Comparison of ENCODE assay signal across 14 mouse cellular contexts in the genomic region with DNA sequence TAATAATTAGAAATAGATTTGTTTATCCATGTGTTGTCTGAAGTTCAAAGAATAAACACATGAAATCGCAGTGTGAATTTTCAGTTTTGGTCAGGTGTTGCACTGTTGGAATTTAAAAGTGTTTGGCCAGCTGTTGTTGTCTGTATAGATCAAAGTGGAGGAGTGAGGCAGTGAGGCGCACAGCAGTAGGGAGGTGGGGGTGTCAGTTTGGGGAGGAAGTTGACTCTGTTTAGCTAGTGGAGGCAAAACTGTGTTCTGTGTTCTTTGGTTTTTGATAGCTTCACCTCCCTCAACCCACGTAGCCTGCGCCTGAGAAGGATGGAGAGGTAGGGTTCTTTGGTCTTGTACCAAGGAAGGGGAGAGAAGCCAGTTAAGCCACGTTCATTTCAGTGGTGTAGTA. TPM values are rescaled to one million over a fixed set of nuclear protein-coding genes. Genes with fewer than 3 reads are reported as not detected.
DNase-seq lines count a peak whose midpoint lies in the region; ATAC-seq lines count a peak whose summit lies in the region.
"Had no signal": no experiment of that assay in that cellular context is flagged by ENCODE, and none has a peak within 500 bp of the region (broad histone marks: within the 10 kb centered on the region; RNA-seq: fewer than 3 reads in every experiment).

No protein-coding gene starts in this region.

- H3K4me3 ChIP-seq in kidney, embryonic 15.5 days (replicated peaks), result no peak overlapping the region
- H3K4me3 ChIP-seq in kidney, embryonic 14.5 days (ENCODE audit: low read length), result no peak overlapping the region
- no peak overlapping the region for H3K4me3 ChIP-seq in embryonic facial prominence, embryonic 10.5 days
- no peak overlapping the region for H3K4me3 ChIP-seq in midbrain, embryonic 14.5 days (replicated peaks; ENCODE audit: low read depth, low read length)
- H3K4me3 ChIP-seq: midbrain, embryonic 10.5 days had no signal

- H3K9me3 ChIP-seq in kidney, embryonic 15.5 days (replicated peaks), result no peaks in the 10 kb centered on the region
- no peaks in the 10 kb centered on the region for H3K9me3 ChIP-seq in kidney, embryonic 14.5 days (ENCODE audit: control insufficient read depth, low read length)
- no peaks in the 10 kb centered on the region for H3K9me3 ChIP-seq in embryonic facial prominence, embryonic 10.5 days
- no peaks in the 10 kb centered on the region for H3K9me3 ChIP-seq in midbrain, embryonic 14.5 days (ENCODE audit: control insufficient read depth, low read length)
- H3K9me3 ChIP-seq: midbrain, embryonic 10.5 days had no signal

- H3K4me1 ChIP-seq in kidney, embryonic 15.5 days, result peaks cover 10% of the 10 kb centered on the region; the same call in 1 of the 2 replicates
- H3K4me1 ChIP-seq in kidney, embryonic 14.5 days (ENCODE audit: control insufficient read depth, insufficient read depth, low read length), result 0 out of 2 replicates have a peak, but pooled peaks cover 3% of the 10 kb centered on the region
- peaks cover 15% of the 10 kb centered on the region for H3K4me1 ChIP-seq in embryonic facial prominence, embryonic 10.5 days
- H3K4me1 ChIP-seq in midbrain, embryonic 14.5 days (ENCODE audit: control insufficient read depth, insufficient read depth, low read length), result 0 out of 2 replicates have a peak, but pooled peaks cover 10% of the 10 kb centered on the region

- no peak overlapping the region for H3K27ac ChIP-seq in kidney, embryonic 15.5 days
- no peak overlapping the region for H3K27ac ChIP-seq in kidney, embryonic 14.5 days (ENCODE audit: low read depth, low read length)
- no peak overlapping the region for H3K27ac ChIP-seq in embryonic facial prominence, embryonic 10.5 days (replicated peaks)
- no peak overlapping the region for H3K27ac ChIP-seq in midbrain, embryonic 14.5 days (replicated peaks; ENCODE audit: low read depth, low read length)
- H3K27ac ChIP-seq: midbrain, embryonic 10.5 days had no signal

- H3K4me2 ChIP-seq in kidney, embryonic 15.5 days, result no peak overlapping the region
- H3K4me2 ChIP-seq in kidney, embryonic 14.5 days (replicated peaks; ENCODE audit: low read depth, low read length), result no peak overlapping the region
- no peak overlapping the region for H3K4me2 ChIP-seq in midbrain, embryonic 14.5 days (ENCODE audit: low read length)

- H3K27me3 ChIP-seq in kidney, embryonic 15.5 days, result no peaks in the 10 kb centered on the region
- H3K27me3 ChIP-seq in kidney, embryonic 14.5 days (ENCODE audit: control insufficient read depth, insufficient read depth, low read length), result no peaks in the 10 kb centered on the region
- H3K27me3 ChIP-seq in embryonic facial prominence, embryonic 10.5 days (replicated peaks; ENCODE audit: low read depth, poor library complexity, severe bottlenecking), result no peaks in the 10 kb centered on the region
- no peaks in the 10 kb centered on the region for H3K27me3 ChIP-seq in midbrain, embryonic 14.5 days (ENCODE audit: control insufficient read depth, insufficient read depth, low read length)

- peak; percentile 58; the same call in 1 of the 2 replicates for ATAC-seq in kidney, embryonic 15.5 days (replicated peaks; ENCODE audit: low FRiP score)
- no peak for ATAC-seq in kidney, embryonic 14.5 days (ENCODE audit: low FRiP score, low TSS enrichment)
- peak; percentile 68 for ATAC-seq in inflammation-experienced regulatory T-cells, adult 6 months
- ATAC-seq in midbrain, embryonic 14.5 days (ENCODE audit: low FRiP score, low TSS enrichment), result no peak

- WGBS in kidney, embryonic 15.5 days, result 48% methylated on average over 5 of the region's 5 CpGs
- WGBS in kidney, embryonic 14.5 days, result 31% methylated on average over 5 of the region's 5 CpGs
- WGBS in embryonic facial prominence, embryonic 10.5 days, result 86% methylated on average over 5 of the region's 5 CpGs
- 80% methylated on average over 5 of the region's 5 CpGs for WGBS in midbrain, embryonic 14.5 days

- DNase-seq in CD4-positive, CD25-positive, alpha-beta regulatory T cell, adult 2 months (ENCODE audit: low read depth, low spot score), result peak; percentile 22
- DNase-seq in thymus, postnatal 10 days (ENCODE audit: low spot score in 2 of 2), result peak; percentile 40 to 47
- DNase-seq in embryonic facial prominence, embryonic 10.5 days (ENCODE audit: low spot score), result no peak
- no peak for DNase-seq in midbrain, embryonic 14.5 days
- DNase-seq in gastrocnemius, adult 8-10 months (ENCODE audit: low spot score in 2 of 2), result no peak
- DNase-seq: adrenal gland, adult 8-10 months; cerebellum, adult 2 months; kidney, postnatal 14 days; layer of hippocampus, adult 9-11 months; right cerebral cortex, postnatal 25 days had no signal

- H3K36me3 ChIP-seq in kidney, embryonic 15.5 days, result peaks cover 44% of the 10 kb centered on the region
- H3K36me3 ChIP-seq in kidney, embryonic 14.5 days (ENCODE audit: control insufficient read depth, insufficient read depth, low read length), result peaks cover 18% of the 10 kb centered on the region; the same call in 1 of the 2 replicates
- peaks cover 52% of the 10 kb centered on the region for H3K36me3 ChIP-seq in embryonic facial prominence, embryonic 10.5 days (replicated peaks)
- peaks cover 12% of the 10 kb centered on the region for H3K36me3 ChIP-seq in midbrain, embryonic 14.5 days (ENCODE audit: control insufficient read depth, insufficient read depth, low read length)

- H3K9ac ChIP-seq in kidney, embryonic 15.5 days, result no peak overlapping the region
- H3K9ac ChIP-seq in kidney, embryonic 14.5 days (ENCODE audit: low read depth, low read length), result no peak overlapping the region
- no peak overlapping the region for H3K9ac ChIP-seq in midbrain, embryonic 14.5 days (replicated peaks; ENCODE audit: low read length)

RNA-seq across cellular contexts. Expression of gene Man2a1, which starts 28.3 kb away (rescaled TPM):
- 8.6 and 11.0 TPM in 2 replicates for polyA plus RNA-seq in kidney, embryonic 15.5 days (2015; fragmentation: Nextera tagmentation; extraction: Ambion mirVana)
- polyA plus RNA-seq in kidney, embryonic 14.5 days (2014; fragmentation: Nextera tagmentation; extraction: Ambion mirVana), result 9.8 and 12.5 TPM in 2 replicates
- 10 to 100 TPM; 11.7 to 13.1 (median 12.1) TPM for polyA plus RNA-seq in inflammation-experienced regulatory T-cells, adult 6 months (2017; shearing (Covaris generic))
- polyA plus RNA-seq in embryonic facial prominence, embryonic 10.5 days (2016; fragmentation: Nextera tagmentation; extraction: Ambion mirVana), result 5.8 and 6.4 TPM in 2 replicates
- polyA plus RNA-seq in midbrain, embryonic 14.5 days (2014; fragmentation: Nextera tagmentation; extraction: Ambion mirVana), result 5.1 and 6.2 TPM in 2 replicates
- 1 to 10 TPM; 4.5 to 6.1 (median 5.2) TPM for total RNA-seq in gastrocnemius, adult 8-10 months (2022)

Comparison
In these comparisons a context has a peak if more than half of its experiments do, and no peak if none do; other contexts are left out.
1. ATAC-seq: peak in kidney, embryonic 15.5 days (single experiment) and inflammation-experienced regulatory T-cells, adult 6 months (single experiment); none in kidney, embryonic 14.5 days (single experiment) and midbrain, embryonic 14.5 days (single experiment).
2. DNase-seq: peak in CD4-positive, CD25-positive, alpha-beta regulatory T cell, adult 2 months (single experiment) and thymus, postnatal 10 days (2 of 2); none in embryonic facial prominence, embryonic 10.5 days (single experiment), midbrain, embryonic 14.5 days (single experiment) and gastrocnemius, adult 8-10 months (0 of 2).